Mouse (Mus musculus): ENCODE results near the gene Stxbp5l. TPM values are rescaled to one million over a fixed set of nuclear protein-coding genes. Genes with fewer than 3 reads are reported as not detected.
"Not testable (repeated sequence)": the region's sequence is repeated elsewhere in the genome, so short reads cannot be mapped to it uniquely, and the experiment has no call there.

Stxbp5l gene
- polyA plus RNA-seq, 1 experiment from 2014 or later: 7.8 TPM

DNA sequence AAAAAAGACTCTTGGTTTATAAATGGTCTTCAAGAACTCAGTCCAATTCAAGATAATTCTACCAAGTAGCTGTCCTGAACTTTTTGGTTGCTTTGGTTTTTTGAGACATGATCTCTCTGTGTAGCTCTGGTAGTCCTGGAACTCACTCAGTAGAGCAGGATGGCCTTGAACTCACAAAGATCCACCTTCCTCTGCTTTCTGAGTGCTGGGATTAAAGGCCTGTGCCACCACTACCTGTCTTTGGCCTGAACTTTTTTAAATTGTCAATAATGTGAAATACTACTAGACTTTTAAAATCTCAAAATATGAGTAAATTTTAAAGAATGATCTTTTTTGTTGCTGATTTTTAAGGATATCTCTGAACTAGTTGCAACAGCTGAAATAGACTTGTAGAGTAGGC, 176.0 kb downstream of the Stxbp5l start:
- Histone ChIP-seq H3K27me3 (ENCODE audit: control insufficient read depth, insufficient read depth, low read length) (no peaks in the 10 kb centered on the region), H3K27ac (ENCODE audit: low read depth, low read length) (no peak overlapping the region), H3K9ac (ENCODE audit: low read depth, low read length) (no peak overlapping the region), H3K36me3 (ENCODE audit: control insufficient read depth, insufficient read depth, low read length) (no peaks in the 10 kb centered on the region), H3K4me3 (ENCODE audit: low read depth, low read length) (no peak overlapping the region), H3K9me3 (ENCODE audit: control insufficient read depth, low read length) (no peaks in the 10 kb centered on the region), H3K4me2 (replicated peaks; ENCODE audit: low read depth, low read length) (no peak overlapping the region), H3K4me1 (replicated peaks; ENCODE audit: control insufficient read depth, insufficient read depth, low read length) (no peaks in the 10 kb centered on the region)
- no peak for DNase-seq (ENCODE audit: low spot score)
- no peak for ATAC-seq (ENCODE audit: low FRiP score)

GRCm38 (mm10) chr16:37194152-37194551, 190.6 kb downstream of the Stxbp5l start:
- DNase-seq (ENCODE audit: low spot score): no peak
- Histone ChIP-seq H3K4me3 (ENCODE audit: low read depth, low read length) (no peak overlapping the region), H3K27ac (ENCODE audit: low read depth, low read length) (no peak overlapping the region), H3K4me2 (replicated peaks; ENCODE audit: low read depth, low read length) (no peak overlapping the region), H3K27me3 (ENCODE audit: control insufficient read depth, insufficient read depth, low read length) (no peaks in the 10 kb centered on the region), H3K9ac (ENCODE audit: low read depth, low read length) (no peak overlapping the region), H3K36me3 (ENCODE audit: control insufficient read depth, insufficient read depth, low read length) (no peaks in the 10 kb centered on the region), H3K9me3 (ENCODE audit: control insufficient read depth, low read length) (no peaks in the 10 kb centered on the region), H3K4me1 (replicated peaks; ENCODE audit: control insufficient read depth, insufficient read depth, low read length) (no peaks in the 10 kb centered on the region)
- ATAC-seq (ENCODE audit: low FRiP score): no peak

DNA sequence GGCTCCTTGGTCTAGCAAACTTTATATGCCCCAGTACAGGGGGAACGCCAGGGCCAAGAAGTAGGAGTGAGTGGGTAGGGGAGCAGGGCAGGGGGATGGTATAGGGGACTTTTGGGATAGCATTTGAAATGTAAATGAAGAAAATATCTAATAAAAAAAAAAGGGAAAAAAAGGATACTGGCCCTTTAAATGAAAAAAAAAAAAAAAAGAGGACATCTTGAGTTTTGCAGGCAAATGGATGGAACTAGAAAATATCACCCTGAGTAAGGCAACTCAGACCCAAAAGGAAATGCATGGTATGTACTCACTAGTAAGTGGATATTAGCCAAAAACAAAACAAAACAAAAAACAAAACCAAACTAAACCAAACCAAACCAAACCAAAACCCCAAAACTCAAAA, 259.6 kb downstream of the Stxbp5l start:
- not testable (repeated sequence) for H3K9ac ChIP-seq (ENCODE audit: low read depth, low read length); H3K4me1 ChIP-seq (replicated peaks; ENCODE audit: control insufficient read depth, insufficient read depth, low read length); H3K27me3 ChIP-seq (ENCODE audit: control insufficient read depth, insufficient read depth, low read length); H3K27ac ChIP-seq (ENCODE audit: low read depth, low read length); H3K4me3 ChIP-seq (ENCODE audit: low read depth, low read length); H3K36me3 ChIP-seq (ENCODE audit: control insufficient read depth, insufficient read depth, low read length); DNase-seq (ENCODE audit: low spot score); ATAC-seq (ENCODE audit: low FRiP score); H3K4me2 ChIP-seq (replicated peaks; ENCODE audit: low read depth, low read length); H3K9me3 ChIP-seq (ENCODE audit: control insufficient read depth, low read length)
- 90% methylated on average over 1 of the region's 1 CpGs for WGBS

- Histone ChIP-seq H3K9ac (ENCODE audit: low read depth, low read length) (no peak overlapping the region), H3K4me3 (ENCODE audit: low read depth, low read length) (no peak overlapping the region), H3K4me1 (replicated peaks; ENCODE audit: control insufficient read depth, insufficient read depth, low read length) (no peaks in the 10 kb centered on the region), H3K27ac (ENCODE audit: low read depth, low read length) (no peak overlapping the region), H3K36me3 (ENCODE audit: control insufficient read depth, insufficient read depth, low read length) (no peaks in the 10 kb centered on the region), H3K4me2 (replicated peaks; ENCODE audit: low read depth, low read length) (no peak overlapping the region), H3K9me3 (ENCODE audit: control insufficient read depth, low read length) (no peaks in the 10 kb centered on the region), H3K27me3 (ENCODE audit: control insufficient read depth, insufficient read depth, low read length) (no peaks in the 10 kb centered on the region)
- peak; percentile 77 for ATAC-seq (ENCODE audit: low FRiP score)
- peak; percentile 66 for DNase-seq (ENCODE audit: low spot score)
- WGBS: 38% methylated on average over 3 of the region's 3 CpGs
Observed at GRCm38 (mm10) chr16:37109285-37109684, 275.5 kb downstream of the Stxbp5l start.

DNA sequence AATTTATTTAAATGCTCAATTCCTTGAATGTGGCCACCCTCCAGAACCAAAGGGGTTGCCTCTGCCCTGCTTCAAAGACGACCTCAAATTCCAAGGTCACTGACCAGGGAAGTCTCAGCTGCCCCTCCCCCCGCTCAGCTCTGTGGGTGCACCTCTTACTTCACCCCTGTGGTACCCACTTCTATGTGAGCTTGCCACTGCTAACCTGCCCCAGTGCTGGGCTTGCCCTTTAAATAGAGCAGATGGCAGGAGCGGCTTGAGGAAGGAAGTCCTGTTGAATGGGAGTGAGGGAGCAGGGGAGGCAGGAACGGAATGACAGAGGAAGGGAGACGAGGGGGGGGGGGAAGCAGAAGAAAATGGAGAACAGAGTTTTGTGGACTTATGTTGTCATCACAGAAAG, 276.0 kb downstream of the Stxbp5l start:
- Histone ChIP-seq H3K4me1 (replicated peaks; ENCODE audit: control insufficient read depth, insufficient read depth, low read length) (no peaks in the 10 kb centered on the region), H3K9ac (ENCODE audit: low read depth, low read length) (no peak overlapping the region), H3K4me3 (ENCODE audit: low read depth, low read length) (no peak overlapping the region), H3K9me3 (ENCODE audit: control insufficient read depth, low read length) (no peaks in the 10 kb centered on the region), H3K36me3 (ENCODE audit: control insufficient read depth, insufficient read depth, low read length) (no peaks in the 10 kb centered on the region), H3K27ac (ENCODE audit: low read depth, low read length) (no peak overlapping the region), H3K27me3 (ENCODE audit: control insufficient read depth, insufficient read depth, low read length) (no peaks in the 10 kb centered on the region), H3K4me2 (replicated peaks; ENCODE audit: low read depth, low read length) (no peak overlapping the region)
- DNase-seq (ENCODE audit: low spot score) (no peak), ATAC-seq (ENCODE audit: low FRiP score) (no peak)
- WGBS: 33% methylated on average over 5 of the region's 5 CpGs

- ATAC-seq (ENCODE audit: low FRiP score): no peak
- no peaks in the 10 kb centered on the region for H3K9me3 ChIP-seq (ENCODE audit: control insufficient read depth, low read length)
- 82% methylated on average over 4 of the region's 4 CpGs for WGBS
- no peaks in the 10 kb centered on the region; the same call in 1 of the 2 replicates for H3K36me3 ChIP-seq (ENCODE audit: control insufficient read depth, insufficient read depth, low read length)
- no peaks in the 10 kb centered on the region for H3K27me3 ChIP-seq (ENCODE audit: control insufficient read depth, insufficient read depth, low read length)
- no peaks in the 10 kb centered on the region for H3K4me1 ChIP-seq (replicated peaks; ENCODE audit: control insufficient read depth, insufficient read depth, low read length)
- H3K9ac ChIP-seq (ENCODE audit: low read depth, low read length): no peak overlapping the region
- no peak overlapping the region for H3K27ac ChIP-seq (ENCODE audit: low read depth, low read length)
- H3K4me2 ChIP-seq (replicated peaks; ENCODE audit: low read depth, low read length): no peak overlapping the region
- H3K4me3 ChIP-seq (ENCODE audit: low read depth, low read length): no peak overlapping the region
- no peak for DNase-seq (ENCODE audit: low spot score)
Observed at GRCm38 (mm10) chr16:37094169-37094833, 290.5 kb downstream of the Stxbp5l start.

- H3K4me3 ChIP-seq (ENCODE audit: low read depth, low read length): no peak overlapping the region
- no peaks in the 10 kb centered on the region; the same call in 1 of the 2 replicates for H3K36me3 ChIP-seq (ENCODE audit: control insufficient read depth, insufficient read depth, low read length)
- no peaks in the 10 kb centered on the region for H3K9me3 ChIP-seq (ENCODE audit: control insufficient read depth, low read length)
- DNase-seq (ENCODE audit: low spot score) (no peak), ATAC-seq (ENCODE audit: low FRiP score) (no peak)
- no peak overlapping the region for H3K9ac ChIP-seq (ENCODE audit: low read depth, low read length)
- no peaks in the 10 kb centered on the region for H3K4me1 ChIP-seq (replicated peaks; ENCODE audit: control insufficient read depth, insufficient read depth, low read length)
- H3K27ac ChIP-seq (ENCODE audit: low read depth, low read length): no peak overlapping the region
- no peak overlapping the region for H3K4me2 ChIP-seq (replicated peaks; ENCODE audit: low read depth, low read length)
- H3K27me3 ChIP-seq (ENCODE audit: control insufficient read depth, insufficient read depth, low read length): no peaks in the 10 kb centered on the region
- 84% methylated on average over 1 of the region's 1 CpGs for WGBS
Observed at GRCm38 (mm10) chr16:37089648-37090047, 295.1 kb downstream of the Stxbp5l start.

GRCm38 (mm10) chr16:37072354-37072753, 312.4 kb downstream of the Stxbp5l start:
- no peaks in the 10 kb centered on the region for H3K36me3 ChIP-seq (ENCODE audit: control insufficient read depth, insufficient read depth, low read length)
- H3K9me3 ChIP-seq (ENCODE audit: control insufficient read depth, low read length): no peaks in the 10 kb centered on the region
- no peak overlapping the region for H3K4me3 ChIP-seq (ENCODE audit: low read depth, low read length)
- H3K4me2 ChIP-seq (replicated peaks; ENCODE audit: low read depth, low read length): no peak overlapping the region
- no peak for DNase-seq (ENCODE audit: low spot score)
- H3K27ac ChIP-seq (ENCODE audit: low read depth, low read length): no peak overlapping the region
- ATAC-seq (ENCODE audit: low FRiP score): no peak
- no peaks in the 10 kb centered on the region for H3K4me1 ChIP-seq (replicated peaks; ENCODE audit: control insufficient read depth, insufficient read depth, low read length)
- 92% methylated on average over 5 of the region's 5 CpGs for WGBS
- no peaks in the 10 kb centered on the region for H3K27me3 ChIP-seq (ENCODE audit: control insufficient read depth, insufficient read depth, low read length)
- no peak overlapping the region for H3K9ac ChIP-seq (ENCODE audit: low read depth, low read length)

Data from hindbrain, embryonic 11.5 days (tissue).